Mouse (Mus musculus) embryonic fibroblast, embryonic 13.5 days (primary cell): ENCODE measurements at regions not wholly inside any gene's neighbourhood (a gene's known extent, or its start where the extent isn't known, plus 50 kb on each side); places are given as distances from the start of the nearest gene placed in this dataset.

ENCODE experiments used
- CTCF ChIP-seq: IDR thresholded peaks from 2 replicates; pipeline ENCODE4 v1.5.1; 2011; ENCODE audit warnings: mild to moderate bottlenecking, control low read depth, low read length, moderate library complexity, borderline replicate concordance; ENCODE audit not compliant: insufficient read depth
- POLR2A ChIP-seq: IDR thresholded peaks from 2 replicates; pipeline ENCODE4 v1.6.1; 2011; ENCODE audit warnings: low read depth, mild to moderate bottlenecking, control low read depth, low read length, moderate library complexity

- TF ChIP-seq CTCF (no peak), POLR2A (no peak)
Observed at GRCm38 (mm10) chr6:95217431-95217830, 100.4 kb downstream of the Kbtbd8 start.
